Mouse (Mus musculus): ENCODE measurements around the gene Gprin1. TPM values are rescaled to one million over a fixed set of nuclear protein-coding genes. Genes with fewer than 3 reads are reported as not detected.

The Gprin1 gene
- polyA plus RNA-seq, 1 experiment: 109 TPM

GRCm38 (mm10) chr13:54687575-54688424 lies 61.9 kb downstream of the Gprin1 start:
- TF ChIP-seq CTCF (IDR thresholded peaks at IDR 0.05; ENCODE audit: borderline replicate concordance, extremely low read depth, insufficient read depth, insufficient read length) (no peak), POLR2A (IDR thresholded peaks at IDR 0.05; ENCODE audit: borderline replicate concordance, extremely low read depth, insufficient read depth, insufficient read length, poor library complexity, severe bottlenecking) (peak; percentile 54)
- peak; percentile 98 for DNase-seq (ENCODE audit: low read depth)

GRCm38 (mm10) chr13:54687096-54687495 lies 62.6 kb downstream of the Gprin1 start:
- TF ChIP-seq CTCF (IDR thresholded peaks at IDR 0.05; ENCODE audit: borderline replicate concordance, extremely low read depth, insufficient read depth, insufficient read length) (no peak), POLR2A (IDR thresholded peaks at IDR 0.05; ENCODE audit: borderline replicate concordance, extremely low read depth, insufficient read depth, insufficient read length, poor library complexity, severe bottlenecking) (no peak; the same call in 1 of the 2 replicates)

More at GRCm38 (mm10) chr13:54687096-54687495, 62.6 kb downstream of the Gprin1 start:
- DNase-seq (ENCODE audit: low read depth): peak; percentile 94

Other genes with a start within 250 kb of the Gprin1 start
- gene Simc1, start 246.1 kb downstream of the Gprin1 start, polyA plus RNA-seq (2012; rRNA removed): 30.3 and 36.3 TPM in 2 replicates
- gene 4833439L19Rik, start 184.4 kb downstream of the Gprin1 start, polyA plus RNA-seq (2012; rRNA removed): 172 and 184 TPM in 2 replicates
- gene Arl10, start 174.9 kb downstream of the Gprin1 start, polyA plus RNA-seq (2012; rRNA removed): 86.2 and 95.5 TPM in 2 replicates
- gene Nop16, start 159.8 kb downstream of the Gprin1 start, polyA plus RNA-seq (2012; rRNA removed): 29.8 and 30.8 TPM in 2 replicates
- gene Higd2a, start 159.7 kb downstream of the Gprin1 start, polyA plus RNA-seq (2012; rRNA removed): 140 and 169 TPM in 2 replicates
- 76.1 and 109 TPM in 2 replicates for gene Cltb, start 138.5 kb downstream of the Gprin1 start, polyA plus RNA-seq (2012; rRNA removed)
- gene Faf2, start 128.1 kb downstream of the Gprin1 start, polyA plus RNA-seq (2012; rRNA removed): 36.9 and 47.0 TPM in 2 replicates
- gene Rnf44, start 56.0 kb downstream of the Gprin1 start, polyA plus RNA-seq (2012; rRNA removed): 197 and 215 TPM in 2 replicates
- gene Cdhr2, start 48.4 kb downstream of the Gprin1 start, polyA plus RNA-seq (2012; rRNA removed): 0.05 and 0.16 TPM in 2 replicates
- gene Sncb, start 16.7 kb upstream of the Gprin1 start, polyA plus RNA-seq (2012; rRNA removed): 45.8 and 73.6 TPM in 2 replicates
- not detected in 2 replicates for gene Eif4e1b, start 34.1 kb upstream of the Gprin1 start, polyA plus RNA-seq (2012; rRNA removed)
- 14.4 and 23.1 TPM in 2 replicates for gene Tspan17, start 39.5 kb upstream of the Gprin1 start, polyA plus RNA-seq (2012; rRNA removed)
- 29.2 and 29.7 TPM in 2 replicates for gene Unc5a, start 199.5 kb upstream of the Gprin1 start, polyA plus RNA-seq (2012; rRNA removed)

Measured in brain, embryonic 14.5 days (tissue).